Mouse (Mus musculus) MEL (cell line): ENCODE measurements around the gene Fam184b. TPM values are rescaled to one million over a fixed set of nuclear protein-coding genes. Genes with fewer than 3 reads are reported as not detected.

Experiments used
- DNase-seq: peaks from one replicate; pipeline ENCODE4 v3.0.0; 2011; ENCODE audit warnings: low read depth, low spot score
- H3K27ac ChIP-seq: 2 replicates; pipeline ENCODE4 v1.5.1; 2012; ENCODE audit warnings: low read depth, mild to moderate bottlenecking, control low read depth, low read length, moderate library complexity; ENCODE audit not compliant: control insufficient read depth
- H3K27me3 ChIP-seq, 2 experiments: fragments of 150-350 bp in 1 of 2; sonication (generic) in 1 of 2; 2 replicates each; pipeline ENCODE4 v1.6.1; 2012; ENCODE audit warnings: low read length in 2 of 2, mild to moderate bottlenecking in 2 of 2, improper control_type of control experiment in 1 of 2, moderate library complexity in 1 of 2; ENCODE audit not compliant: insufficient read depth in 2 of 2, control insufficient read depth in 1 of 2
- H3K36me3 ChIP-seq, 2 experiments: 2 replicates each; pipeline ENCODE4 v1.6.1; 2012 to 2014; ENCODE audit warnings: low read length in 2 of 2, improper control_type of control experiment in 1 of 2, inconsistent platforms in 1 of 2, mild to moderate bottlenecking in 1 of 2; ENCODE audit not compliant: insufficient read depth in 2 of 2, control insufficient read depth in 1 of 2
- H3K4me1 ChIP-seq, 2 experiments: fragments of 150-350 bp in 1 of 2; sonication (generic) in 1 of 2; 2 replicates each; pipeline ENCODE4 v1.6.1; 2012; ENCODE audit warnings: low read length in 2 of 2, improper control_type of control experiment in 1 of 2, mild to moderate bottlenecking in 1 of 2; ENCODE audit not compliant: insufficient read depth in 2 of 2, control insufficient read depth in 1 of 2
- H3K4me3 ChIP-seq, 2 experiments: fragments of 150-350 bp in 1 of 2; sonication (generic) in 1 of 2; 2 replicates each; pipeline ENCODE4 v1.5.1; 2012; ENCODE audit warnings: low read depth in 2 of 2, low read length in 2 of 2, mild to moderate bottlenecking in 2 of 2, moderate library complexity in 2 of 2, control low read depth in 1 of 2, improper control_type of control experiment in 1 of 2; ENCODE audit not compliant: control insufficient read depth in 1 of 2, insufficient read depth in 1 of 2
- H3K79me2 ChIP-seq: 2 replicates; pipeline ENCODE4 v1.6.1; 2012; ENCODE audit warnings: mild to moderate bottlenecking, low read length, moderate library complexity; ENCODE audit not compliant: control insufficient read depth, poor library complexity, insufficient read depth
- H3K9ac ChIP-seq: 2 replicates; pipeline ENCODE4 v1.6.1; 2012; ENCODE audit warnings: low read depth, mild to moderate bottlenecking, control low read depth, low read length, moderate library complexity; ENCODE audit not compliant: control insufficient read depth, poor library complexity, severe bottlenecking
- H3K9me3 ChIP-seq: fragments of 150-350 bp; sonication (generic); replicated peaks from 2 replicates; pipeline ENCODE4 v1.6.1; 2012; ENCODE audit warnings: mild to moderate bottlenecking, low read length, improper control_type of control experiment, moderate library complexity; ENCODE audit not compliant: insufficient read depth
- BHLHE40 ChIP-seq: IDR thresholded peaks from 2 replicates; pipeline ENCODE4 v1.6.1; 2012; ENCODE audit warnings: low read depth, mild to moderate bottlenecking, inconsistent platforms, low read length, improper control_type of control experiment, borderline replicate concordance
- CHD2 ChIP-seq: IDR thresholded peaks from 2 replicates; pipeline ENCODE4 v1.6.1; 2011; ENCODE audit warnings: low read length, improper control_type of control experiment
- EP300 ChIP-seq, 2 experiments: IDR thresholded peaks; 2 replicates each; pipeline ENCODE4 v1.6.1; 2011; ENCODE audit warnings: improper control_type of control experiment in 2 of 2, low read length in 2 of 2, low read depth in 1 of 2, mild to moderate bottlenecking in 1 of 2
- ETS1 ChIP-seq: IDR thresholded peaks from 2 replicates; pipeline ENCODE4 v1.6.1; 2012; ENCODE audit warnings: low read depth, mild to moderate bottlenecking, inconsistent platforms, low read length, improper control_type of control experiment, moderate library complexity
- GABPA ChIP-seq: IDR thresholded peaks from 2 replicates; pipeline ENCODE4 v1.6.1; 2012; ENCODE audit warnings: low read depth, mild to moderate bottlenecking, inconsistent platforms, low read length, improper control_type of control experiment, moderate library complexity
- GATA1 ChIP-seq: IDR thresholded peaks from 2 replicates; pipeline ENCODE4 v1.6.1; 2011; ENCODE audit warnings: low read depth, low read length, improper control_type of control experiment
- HCFC1 ChIP-seq: IDR thresholded peaks from 2 replicates; pipeline ENCODE4 v1.6.1; 2012; ENCODE audit warnings: low read depth, mild to moderate bottlenecking, inconsistent platforms, low read length, improper control_type of control experiment, moderate library complexity
- JUND ChIP-seq: IDR thresholded peaks from 2 replicates; pipeline ENCODE4 v1.6.1; 2011; ENCODE audit warnings: low read depth, mild to moderate bottlenecking, improper control_type of control experiment, low read length
- MAZ ChIP-seq: IDR thresholded peaks from 2 replicates; pipeline ENCODE4 v1.6.1; 2012; ENCODE audit warnings: low read depth, mild to moderate bottlenecking, inconsistent platforms, low read length, improper control_type of control experiment
- MXI1 ChIP-seq: IDR thresholded peaks from 2 replicates; pipeline ENCODE4 v1.6.1; 2011; ENCODE audit warnings: mild to moderate bottlenecking, low read depth, low read length, improper control_type of control experiment
- MYB ChIP-seq: IDR thresholded peaks from 2 replicates; pipeline ENCODE4 v1.6.1; 2011; ENCODE audit warnings: mild to moderate bottlenecking, low read depth, low read length, improper control_type of control experiment
- MYC ChIP-seq: IDR thresholded peaks from 2 replicates; pipeline ENCODE4 v1.6.1; 2011; ENCODE audit warnings: low read depth, mild to moderate bottlenecking, low read length, improper control_type of control experiment, moderate library complexity
- NRF1 ChIP-seq: IDR thresholded peaks from 2 replicates; pipeline ENCODE4 v1.6.1; 2014; ENCODE audit warnings: low read depth, mild to moderate bottlenecking, inconsistent platforms, low read length, improper control_type of control experiment, moderate library complexity; ENCODE audit not compliant: poor library complexity, insufficient read depth, severe bottlenecking
- SIN3A ChIP-seq: IDR thresholded peaks from 2 replicates; pipeline ENCODE4 v1.6.1; 2012; ENCODE audit warnings: low read length, improper control_type of control experiment, inconsistent platforms
- TAL1 ChIP-seq: IDR thresholded peaks from 2 replicates; pipeline ENCODE4 v1.6.1; 2012; ENCODE audit warnings: mild to moderate bottlenecking, inconsistent platforms, low read length, moderate library complexity, mixed read lengths
- USF1 ChIP-seq: IDR thresholded peaks from 2 replicates; pipeline ENCODE4 v1.6.1; 2014; ENCODE audit warnings: low read depth, mild to moderate bottlenecking, inconsistent platforms, low read length, improper control_type of control experiment, moderate library complexity
- ZMIZ1 ChIP-seq: IDR thresholded peaks from 2 replicates; pipeline ENCODE4 v1.6.1; 2012; ENCODE audit warnings: low read depth, mild to moderate bottlenecking, inconsistent platforms, low read length, improper control_type of control experiment, moderate library complexity
- polyA plus RNA-seq, 2 experiments: library from polyadenylated mRNA; stranded (reverse) in 1 of 2; unstranded in 1 of 2; fragments of >175 nt in 1 of 2; fragments of >200 nt in 1 of 2; gene quantifications; 2 replicates each; pipeline versions ENCODE4 v1.2.1 to v1.2.4; 2012; ENCODE audit warnings: low replicate concordance in 2 of 2, low read depth in 1 of 2; ENCODE audit not compliant: insufficient read length in 2 of 2, insufficient read depth in 1 of 2, missing spikeins in 1 of 2
- total RNA-seq: library from RNA; depleted of rRNA; stranded (reverse); fragments of 300-350 nt; gene quantifications from 2 replicates; pipeline ENCODE4 v1.2.3, GENCODE M21; 2012

Fam184b gene
- total and polyA plus RNA-seq, 3 experiments = under 0.01 to 0.06 TPM; not detected in 1

GRCm38 (mm10) chr5:45497564-45497963 is 141.8 kb downstream of the Fam184b start:
- DNase-seq = peak; percentile 48
- Histone ChIP-seq H3K4me3 (no peak overlapping the region), H3K36me3 (peaks cover 12 to 22% of the 10 kb centered on the region in 2 experiments)

GRCm38 (mm10) chr5:45496930-45497550 is 142.4 kb downstream of the Fam184b start:
- peaks cover 7 to 17% of the 10 kb centered on the region in 2 experiments for H3K4me1 ChIP-seq
- peaks cover 11 to 27% of the 10 kb centered on the region in 2 experiments for H3K36me3 ChIP-seq
- no peak overlapping the region for H3K9ac ChIP-seq

More at GRCm38 (mm10) chr5:45497564-45497963, 141.8 kb downstream of the Fam184b start:
- Histone ChIP-seq H3K9me3 (no peaks in the 10 kb centered on the region), H3K79me2 (peaks cover 26% of the 10 kb centered on the region), H3K4me1 (peaks cover 7 to 12% of the 10 kb centered on the region in 2 experiments), H3K27me3 (no peaks in the 10 kb centered on the region), H3K9ac (no peak overlapping the region), H3K27ac (no peak overlapping the region)
- TF ChIP-seq CHD2 (no peak), HCFC1 (no peak), ZMIZ1 (no peak), JUND (no peak), BHLHE40 (no peak), MAZ (no peak), MYC (no peak), EP300 (IDR thresholded peaks at IDR 0.05; ENCODE audit: low read depth in 1 of 2, low read length in 2 of 2) (no peak), MXI1 (no peak), GATA1 (no peak), GABPA (no peak), ETS1 (no peak), MYB (no peak), NRF1 (no peak), USF1 (no peak), TAL1 (no peak)

More at GRCm38 (mm10) chr5:45496930-45497550, 142.4 kb downstream of the Fam184b start:
- H3K79me2 ChIP-seq = peaks cover 26% of the 10 kb centered on the region
- H3K9me3 ChIP-seq = no peaks in the 10 kb centered on the region
- H3K27me3 ChIP-seq = no peaks in the 10 kb centered on the region
- no peak overlapping the region for H3K4me3 ChIP-seq
- DNase-seq = no peak
- H3K27ac ChIP-seq = no peak overlapping the region
- no peak for TF ChIP-seq SIN3A
- TF ChIP-seq ZMIZ1 = no peak
